Mouse (Mus musculus): ENCODE results near the gene Gm28778. TPM values are rescaled to one million over a fixed set of nuclear protein-coding genes. Genes with fewer than 3 reads are reported as not detected.
A peak's percentile ranks its signal among the peaks of the same experiment; 100 is the strongest.
"Not testable (repeated sequence)": the region's sequence is repeated elsewhere in the genome, so short reads cannot be mapped to it uniquely, and the experiment has no call there.

Gm28778 gene
- not detected in 2 replicates for polyA plus RNA-seq (2015; fragmentation: Nextera tagmentation; extraction: Ambion mirVana)

- Histone ChIP-seq H3K4me2 (replicated peaks; ENCODE audit: low read depth, low read length) (peak within 1 kb of the TSS; percentile 84), H3K27ac (ENCODE audit: low read length) (peak within 1 kb of the TSS; percentile 77), H3K9me3 (ENCODE audit: low read length) (no peaks in the 10 kb centered on the region), H3K9ac (replicated peaks; ENCODE audit: low read depth) (peak within 1 kb of the TSS; percentile 70), H3K36me3 (ENCODE audit: insufficient read depth, low read length) (no peaks in the 10 kb centered on the region), H3K4me3 (ENCODE audit: low read depth, low read length) (peak within 1 kb of the TSS; percentile 78), H3K27me3 (replicated peaks; ENCODE audit: insufficient read depth, low read length) (no peaks in the 10 kb centered on the region), H3K4me1 (ENCODE audit: insufficient read depth, low read depth, low read length) (no peaks in the 10 kb centered on the region)
- ATAC-seq, result peak; percentile 100
- under 1% methylated on average over 63 of the region's 66 CpGs for WGBS
- no peak for TF ChIP-seq EP300 (IDR thresholded peaks at IDR 0.05)
- peak; percentile 39 for TF ChIP-seq CTCF (IDR thresholded peaks at IDR 0.05)
- DNase-seq (ENCODE audit: low spot score), result peak; percentile 97
These were observed at the start of gene Gm28778, which contains the start of the genes Pms1 and Ormdl1 for GRCm38 (mm10) chr1:53296581-53297383. Gene Gm28778 (plus strand): TSS chr1:53297111. Gene Pms1 (minus strand): TSS chr1:53297018. Gene Ormdl1 (plus strand): TSS chr1:53297095.

- H3K27me3 ChIP-seq (replicated peaks; ENCODE audit: insufficient read depth, low read length); H3K9ac ChIP-seq (replicated peaks; ENCODE audit: low read depth); H3K27ac ChIP-seq (ENCODE audit: low read length); H3K36me3 ChIP-seq (ENCODE audit: insufficient read depth, low read length); ATAC-seq; DNase-seq (ENCODE audit: low spot score); H3K9me3 ChIP-seq (ENCODE audit: low read length); H3K4me3 ChIP-seq (ENCODE audit: low read depth, low read length); H3K4me2 ChIP-seq (replicated peaks; ENCODE audit: low read depth, low read length); H3K4me1 ChIP-seq (ENCODE audit: insufficient read depth, low read depth, low read length): not testable (repeated sequence)
These were observed 31.8 kb upstream of the Gm28778 start for GRCm38 (mm10) chr1:53264958-53265612.

- whole genome bisulfite sequencing, result 74% methylated on average over 3 of the region's 3 CpGs
- H3K4me2 ChIP-seq (replicated peaks; ENCODE audit: low read depth, low read length), result no peak overlapping the region
- ATAC-seq, result no peak
These were observed 27.0 kb upstream of the Gm28778 start for GRCm38 (mm10) chr1:53269901-53270300.

GRCm38 (mm10) chr1:53272646-53273045, 24.3 kb upstream of the Gm28778 start:
- H3K4me3 ChIP-seq (ENCODE audit: low read depth, low read length), result no peak overlapping the region
- TF ChIP-seq EP300 (IDR thresholded peaks at IDR 0.05), result no peak
- TF ChIP-seq CTCF (IDR thresholded peaks at IDR 0.05), result peak; percentile 73
- ATAC-seq (no peak), DNase-seq (ENCODE audit: low spot score) (peak; percentile 43)
- H3K36me3 ChIP-seq (ENCODE audit: insufficient read depth, low read length), result no peaks in the 10 kb centered on the region
- no peak overlapping the region for H3K27ac ChIP-seq (ENCODE audit: low read length)
- H3K27me3 ChIP-seq (replicated peaks; ENCODE audit: insufficient read depth, low read length), result no peaks in the 10 kb centered on the region
- H3K4me2 ChIP-seq (replicated peaks; ENCODE audit: low read depth, low read length), result no peak overlapping the region
- no peaks in the 10 kb centered on the region for H3K9me3 ChIP-seq (ENCODE audit: low read length)
- no peak overlapping the region for H3K9ac ChIP-seq (replicated peaks; ENCODE audit: low read depth)
- no peaks in the 10 kb centered on the region for H3K4me1 ChIP-seq (ENCODE audit: insufficient read depth, low read depth, low read length)

More at GRCm38 (mm10) chr1:53269901-53270300, 27.0 kb upstream of the Gm28778 start:
- Histone ChIP-seq H3K4me3 (ENCODE audit: low read depth, low read length) (no peak overlapping the region), H3K9ac (replicated peaks; ENCODE audit: low read depth) (no peak overlapping the region), H3K36me3 (ENCODE audit: insufficient read depth, low read length) (no peaks in the 10 kb centered on the region), H3K4me1 (ENCODE audit: insufficient read depth, low read depth, low read length) (no peaks in the 10 kb centered on the region), H3K9me3 (ENCODE audit: low read length) (no peaks in the 10 kb centered on the region), H3K27ac (ENCODE audit: low read length) (no peak overlapping the region), H3K27me3 (replicated peaks; ENCODE audit: insufficient read depth, low read length) (no peaks in the 10 kb centered on the region)
- DNase-seq (ENCODE audit: low spot score), result no peak
- TF ChIP-seq CTCF (IDR thresholded peaks at IDR 0.05) (no peak), EP300 (IDR thresholded peaks at IDR 0.05) (no peak)

- ATAC-seq (no peak), DNase-seq (ENCODE audit: low spot score) (no peak)
- no peak for TF ChIP-seq CTCF (IDR thresholded peaks at IDR 0.05)
- TF ChIP-seq EP300 (IDR thresholded peaks at IDR 0.05), result no peak
- Histone ChIP-seq H3K9me3 (ENCODE audit: low read length) (no peaks in the 10 kb centered on the region), H3K36me3 (ENCODE audit: insufficient read depth, low read length) (no peaks in the 10 kb centered on the region), H3K9ac (replicated peaks; ENCODE audit: low read depth) (no peak overlapping the region), H3K4me1 (ENCODE audit: insufficient read depth, low read depth, low read length) (no peaks in the 10 kb centered on the region), H3K27me3 (replicated peaks; ENCODE audit: insufficient read depth, low read length) (no peaks in the 10 kb centered on the region), H3K27ac (ENCODE audit: low read length) (no peak overlapping the region), H3K4me2 (replicated peaks; ENCODE audit: low read depth, low read length) (no peak overlapping the region), H3K4me3 (ENCODE audit: low read depth, low read length) (no peak overlapping the region)
- 54% methylated on average over 3 of the region's 3 CpGs for WGBS
These were observed 5.7 kb upstream of the Gm28778 start for GRCm38 (mm10) chr1:53291197-53291596.

GRCm38 (mm10) chr1:53300506-53300905, 3.6 kb downstream of the Gm28778 start:
- H3K4me1 ChIP-seq (ENCODE audit: insufficient read depth, low read depth, low read length), result no peaks in the 10 kb centered on the region
- H3K4me2 ChIP-seq (replicated peaks; ENCODE audit: low read depth, low read length), result no peak overlapping the region
- H3K27me3 ChIP-seq (replicated peaks; ENCODE audit: insufficient read depth, low read length), result no peaks in the 10 kb centered on the region
- no peak overlapping the region for H3K27ac ChIP-seq (ENCODE audit: low read length)
- ATAC-seq (no peak), DNase-seq (ENCODE audit: low spot score) (no peak)
- H3K36me3 ChIP-seq (ENCODE audit: insufficient read depth, low read length), result no peaks in the 10 kb centered on the region
- H3K9ac ChIP-seq (replicated peaks; ENCODE audit: low read depth), result no peak overlapping the region
- 81% methylated on average over 4 of the region's 4 CpGs for WGBS
- H3K9me3 ChIP-seq (ENCODE audit: low read length), result no peaks in the 10 kb centered on the region
- no peak overlapping the region for H3K4me3 ChIP-seq (ENCODE audit: low read depth, low read length)
- no peak for TF ChIP-seq EP300 (IDR thresholded peaks at IDR 0.05)
- no peak for TF ChIP-seq CTCF (IDR thresholded peaks at IDR 0.05)

Measured in lung, postnatal 0 days (tissue).